Mouse (Mus musculus): ENCODE results near the gene Gm38431. TPM values are rescaled to one million over a fixed set of nuclear protein-coding genes. Genes with fewer than 3 reads are reported as not detected.

Gene Gm38431
- polyA plus RNA-seq, 1 experiment from 2014 or later: 1.8 TPM

GRCm38 (mm10) chr9:21026849-21027248 lies 64.9 kb downstream of the Gm38431 start:
- Histone ChIP-seq H3K27ac (no peak overlapping the region), H3K4me2 (replicated peaks) (no peak overlapping the region), H3K9me3 (no peaks in the 10 kb centered on the region), H3K36me3 (no peaks in the 10 kb centered on the region), H3K4me1 (peaks cover 28% of the 10 kb centered on the region), H3K27me3 (peaks cover 56% of the 10 kb centered on the region), H3K4me3 (no peak overlapping the region), H3K9ac (no peak overlapping the region)
- 83% methylated on average over 12 of the region's 12 CpGs for WGBS
- no peak for ATAC-seq (ENCODE audit: low FRiP score, low read depth)

GRCm38 (mm10) chr9:21025258-21025810 lies 66.5 kb downstream of the Gm38431 start:
- H3K9me3 ChIP-seq: no peaks in the 10 kb centered on the region
- H3K27me3 ChIP-seq: peaks cover 47% of the 10 kb centered on the region
- no peak for ATAC-seq (ENCODE audit: low FRiP score, low read depth)
- no peak overlapping the region for H3K4me3 ChIP-seq
- no peak overlapping the region for H3K4me2 ChIP-seq (replicated peaks)
- H3K27ac ChIP-seq: no peak overlapping the region
- no peak overlapping the region; the same call in 1 of the 2 replicates for H3K9ac ChIP-seq
- H3K4me1 ChIP-seq: peaks cover 14% of the 10 kb centered on the region
- no peaks in the 10 kb centered on the region for H3K36me3 ChIP-seq
- 72% methylated on average over 19 of the region's 19 CpGs for WGBS

GRCm38 (mm10) chr9:21022726-21023125 lies 69.1 kb downstream of the Gm38431 start:
- Histone ChIP-seq H3K4me3 (no peak overlapping the region), H3K4me1 (no peaks in the 10 kb centered on the region), H3K36me3 (no peaks in the 10 kb centered on the region), H3K4me2 (replicated peaks) (no peak overlapping the region), H3K9me3 (no peaks in the 10 kb centered on the region), H3K27me3 (peaks cover 37% of the 10 kb centered on the region), H3K27ac (no peak overlapping the region), H3K9ac (no peak overlapping the region)
- 76% methylated on average over 1 of the region's 1 CpGs for WGBS
- ATAC-seq (ENCODE audit: low FRiP score, low read depth): no peak

- no peak for ATAC-seq (ENCODE audit: low FRiP score, low read depth)
- Histone ChIP-seq H3K4me3 (no peak overlapping the region), H3K4me1 (no peaks in the 10 kb centered on the region), H3K9ac (no peak overlapping the region), H3K27me3 (peaks cover 38% of the 10 kb centered on the region), H3K36me3 (no peaks in the 10 kb centered on the region), H3K9me3 (no peaks in the 10 kb centered on the region), H3K4me2 (replicated peaks) (no peak overlapping the region), H3K27ac (no peak overlapping the region)
- 54% methylated on average over 6 of the region's 6 CpGs for WGBS
Measured at GRCm38 (mm10) chr9:21022288-21022687, 69.5 kb downstream of the Gm38431 start.

- WGBS: 76% methylated on average over 3 of the region's 3 CpGs
- H3K36me3 ChIP-seq: no peaks in the 10 kb centered on the region
- H3K27me3 ChIP-seq: peaks cover 40% of the 10 kb centered on the region
- H3K4me3 ChIP-seq: no peak overlapping the region
- no peak overlapping the region for H3K9ac ChIP-seq
- H3K4me2 ChIP-seq (replicated peaks): no peak overlapping the region
- no peak overlapping the region for H3K27ac ChIP-seq
- no peaks in the 10 kb centered on the region for H3K9me3 ChIP-seq
- no peaks in the 10 kb centered on the region for H3K4me1 ChIP-seq
- no peak for ATAC-seq (ENCODE audit: low FRiP score, low read depth)
Measured at GRCm38 (mm10) chr9:21021363-21021762, 70.4 kb downstream of the Gm38431 start.

GRCm38 (mm10) chr9:21018600-21018999 lies 73.2 kb downstream of the Gm38431 start:
- Histone ChIP-seq H3K4me1 (peaks cover 14% of the 10 kb centered on the region), H3K27ac (no peak overlapping the region), H3K4me2 (replicated peaks) (no peak overlapping the region), H3K4me3 (no peak overlapping the region), H3K27me3 (peaks cover 60% of the 10 kb centered on the region), H3K9ac (no peak overlapping the region; the same call in 1 of the 2 replicates), H3K9me3 (no peaks in the 10 kb centered on the region), H3K36me3 (no peaks in the 10 kb centered on the region)
- ATAC-seq (ENCODE audit: low FRiP score, low read depth): no peak
- 76% methylated on average over 2 of the region's 2 CpGs for WGBS

MicroRNAs encoded within 50 kb of the gene (microRNA counts, 519-probe panel; counts per million panel counts)
- 3,351 counts per million, percentile 58 among the panel's probes with 10 or more counts for microRNA mmu-miR-1900

Small RNA genes within 50 kb of the gene (microRNA-seq; reads per million reads assigned to microRNA genes)
- gene Mir1900: not detected
- gene Mir7082: 0.52 reads per million

Other genes with a start within 250 kb of the Gm38431 start
- gene A230050P20Rik, start 223.4 kb downstream of the Gm38431 start, polyA plus RNA-seq (2015; fragmentation: Nextera tagmentation; extraction: Ambion mirVana): 4.6 and 5.6 TPM in 2 replicates
- 2.9 and 3.3 TPM in 2 replicates for gene Angptl6, start 212.3 kb downstream of the Gm38431 start, polyA plus RNA-seq (2015; fragmentation: Nextera tagmentation; extraction: Ambion mirVana)
- 85.9 and 91.3 TPM in 2 replicates for gene Ppan, start 203.8 kb downstream of the Gm38431 start, polyA plus RNA-seq (2015; fragmentation: Nextera tagmentation; extraction: Ambion mirVana)
- gene Eif3g, start 193.4 kb downstream of the Gm38431 start, polyA plus RNA-seq (2015; fragmentation: Nextera tagmentation; extraction: Ambion mirVana): 329 and 337 TPM in 2 replicates
- 97.6 and 104 TPM in 2 replicates for gene Dnmt1, start 132.1 kb downstream of the Gm38431 start, polyA plus RNA-seq (2015; fragmentation: Nextera tagmentation; extraction: Ambion mirVana)
- gene S1pr2, start 115.2 kb downstream of the Gm38431 start, polyA plus RNA-seq (2015; fragmentation: Nextera tagmentation; extraction: Ambion mirVana): 60.3 and 66.9 TPM in 2 replicates
- 131 and 133 TPM in 2 replicates for gene Mrpl4, start 89.3 kb downstream of the Gm38431 start, polyA plus RNA-seq (2015; fragmentation: Nextera tagmentation; extraction: Ambion mirVana)
- gene Icam1, start 76.0 kb downstream of the Gm38431 start, polyA plus RNA-seq (2015; fragmentation: Nextera tagmentation; extraction: Ambion mirVana): 12.3 and 13.9 TPM in 2 replicates
- 0.62 and 2.2 TPM in 2 replicates for gene Icam4, start 62.6 kb downstream of the Gm38431 start, polyA plus RNA-seq (2015; fragmentation: Nextera tagmentation; extraction: Ambion mirVana)
- gene Icam5, start 59.9 kb downstream of the Gm38431 start, polyA plus RNA-seq (2015; fragmentation: Nextera tagmentation; extraction: Ambion mirVana): 0.05 and 0.08 TPM in 2 replicates
- 1.0 and 1.3 TPM in 2 replicates for gene Zglp1, start 24.9 kb downstream of the Gm38431 start, polyA plus RNA-seq (2015; fragmentation: Nextera tagmentation; extraction: Ambion mirVana)
- 0.59 and 0.88 TPM in 2 replicates for gene Gm49373, start 18.9 kb downstream of the Gm38431 start, polyA plus RNA-seq (2015; fragmentation: Nextera tagmentation; extraction: Ambion mirVana)
- 54.8 and 61.6 TPM in 2 replicates for gene Fdx1l, start 18.4 kb downstream of the Gm38431 start, polyA plus RNA-seq (2015; fragmentation: Nextera tagmentation; extraction: Ambion mirVana)
- gene Raver1, start within 50 bp of the Gm38431 start, polyA plus RNA-seq (2015; fragmentation: Nextera tagmentation; extraction: Ambion mirVana): 55.0 and 63.2 TPM in 2 replicates
- gene Tyk2, start 39.2 kb upstream of the Gm38431 start, polyA plus RNA-seq (2015; fragmentation: Nextera tagmentation; extraction: Ambion mirVana): 13.7 and 16.5 TPM in 2 replicates
- 320 and 346 TPM in 2 replicates for gene Cdc37, start 58.0 kb upstream of the Gm38431 start, polyA plus RNA-seq (2015; fragmentation: Nextera tagmentation; extraction: Ambion mirVana)
- gene Pde4a, start 73.7 kb upstream of the Gm38431 start, polyA plus RNA-seq (2015; fragmentation: Nextera tagmentation; extraction: Ambion mirVana): 5.4 and 6.1 TPM in 2 replicates
- 79.7 and 82.5 TPM in 2 replicates for gene Keap1, start 147.4 kb upstream of the Gm38431 start, polyA plus RNA-seq (2015; fragmentation: Nextera tagmentation; extraction: Ambion mirVana)
- gene S1pr5, start 156.4 kb upstream of the Gm38431 start, polyA plus RNA-seq (2015; fragmentation: Nextera tagmentation; extraction: Ambion mirVana): 0.77 and 0.83 TPM in 2 replicates
- 31.4 and 32.8 TPM in 2 replicates for gene Atg4d, start 173.3 kb upstream of the Gm38431 start, polyA plus RNA-seq (2015; fragmentation: Nextera tagmentation; extraction: Ambion mirVana)
- gene Kri1, start 196.0 kb upstream of the Gm38431 start, polyA plus RNA-seq (2015; fragmentation: Nextera tagmentation; extraction: Ambion mirVana): 16.2 and 18.3 TPM in 2 replicates
- 51.2 and 51.6 TPM in 2 replicates for gene Cdkn2d, start 199.4 kb upstream of the Gm38431 start, polyA plus RNA-seq (2015; fragmentation: Nextera tagmentation; extraction: Ambion mirVana)
- gene Ap1m2, start 220.3 kb upstream of the Gm38431 start, polyA plus RNA-seq (2015; fragmentation: Nextera tagmentation; extraction: Ambion mirVana): 10.5 and 11.7 TPM in 2 replicates
- gene Slc44a2, start 228.7 kb upstream of the Gm38431 start, polyA plus RNA-seq (2015; fragmentation: Nextera tagmentation; extraction: Ambion mirVana): 118 and 131 TPM in 2 replicates